Mouse (Mus musculus): ENCODE results near the gene Fhdc1.

- TF ChIP-seq ZC3H11A (IDR thresholded peaks at IDR 0.05; ENCODE audit: borderline replicate concordance, low read depth, low read length) = no peak
- TF ChIP-seq MAFK (IDR thresholded peaks at IDR 0.05; ENCODE audit: insufficient read depth, low read depth, low read length) = no peak
- no peak for TF ChIP-seq HCFC1 (IDR thresholded peaks at IDR 0.05; ENCODE audit: borderline replicate concordance, insufficient read depth, low read length)
Measured at GRCm38 (mm10) chr3:84428994-84429725, 51.1 kb downstream of the Fhdc1 start.
